Mouse (Mus musculus) heart, postnatal 4 days (tissue): ENCODE data around the gene Zfp451. TPM values are rescaled to one million over a fixed set of nuclear protein-coding genes. Genes with fewer than 3 reads are reported as not detected.
"Not testable (repeated sequence)": the region's sequence is repeated elsewhere in the genome, so short reads cannot be mapped to it uniquely, and the experiment has no call there.

ENCODE experiments used
- DNase-seq: peaks from one replicate; pipeline ENCODE4 v3.0.0; 2021
- total RNA-seq, 2 experiments: library from RNA; stranded (reverse); gene quantifications; 2 replicates each; pipeline ENCODE4 v1.2.3; 2021

The Zfp451 gene
- total RNA-seq, result 10 to 100 TPM; 21.1 to 30.8 TPM

- peak; percentile 94 for DNase-seq
These were observed at the start of gene Zfp451 for GRCm38 (mm10) chr1:33813868-33814794. Gene Zfp451 (minus strand): TSS chr1:33814595.

GRCm38 (mm10) chr1:33846807-33847206 lies 32.4 kb upstream of the Zfp451 start:
- no peak for DNase-seq

DNA sequence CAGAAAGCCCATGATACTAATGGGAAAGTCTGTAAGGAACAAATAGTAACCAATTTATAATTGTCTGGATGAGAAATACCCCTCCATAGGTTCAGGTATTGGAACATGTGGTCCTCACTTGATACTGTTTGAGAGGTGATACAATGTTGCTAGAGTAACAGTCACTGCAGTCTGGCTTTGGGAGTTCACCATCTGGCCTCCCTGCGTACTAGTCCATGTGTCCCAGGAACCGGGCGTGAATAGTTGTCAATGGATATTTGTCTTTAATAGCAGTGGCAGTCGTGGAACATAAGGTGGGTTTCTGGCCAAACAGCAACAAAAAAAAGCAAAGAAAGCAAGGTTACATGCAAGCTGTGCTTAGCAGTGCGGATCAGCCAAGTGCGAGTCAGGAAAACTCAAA lies 29.4 kb upstream of the Zfp451 start:
- DNase-seq, result no peak

DNA sequence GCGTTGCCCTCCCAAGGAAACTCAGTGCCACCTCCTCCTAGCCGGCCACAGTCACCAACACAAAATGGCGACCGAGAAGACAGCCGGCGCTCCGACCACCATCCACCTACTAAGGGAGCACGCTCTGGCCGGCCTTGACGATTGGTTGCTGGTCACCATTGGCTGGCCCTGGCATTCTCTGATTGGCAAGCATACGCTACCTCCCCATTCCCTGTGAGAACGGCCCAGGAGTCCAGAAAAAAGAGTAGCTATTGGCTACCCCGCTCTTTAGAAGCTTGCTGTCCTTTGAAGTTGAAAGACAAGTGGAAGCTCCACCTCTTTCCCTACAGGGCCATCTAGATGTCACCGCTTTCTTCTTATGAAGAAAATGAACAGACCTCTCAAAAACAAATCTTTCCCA lies 24.6 kb upstream of the Zfp451 start:
- not testable (repeated sequence) for DNase-seq

GRCm38 (mm10) chr1:33830586-33830985 lies 16.2 kb upstream of the Zfp451 start:
- no peak for DNase-seq

DNA sequence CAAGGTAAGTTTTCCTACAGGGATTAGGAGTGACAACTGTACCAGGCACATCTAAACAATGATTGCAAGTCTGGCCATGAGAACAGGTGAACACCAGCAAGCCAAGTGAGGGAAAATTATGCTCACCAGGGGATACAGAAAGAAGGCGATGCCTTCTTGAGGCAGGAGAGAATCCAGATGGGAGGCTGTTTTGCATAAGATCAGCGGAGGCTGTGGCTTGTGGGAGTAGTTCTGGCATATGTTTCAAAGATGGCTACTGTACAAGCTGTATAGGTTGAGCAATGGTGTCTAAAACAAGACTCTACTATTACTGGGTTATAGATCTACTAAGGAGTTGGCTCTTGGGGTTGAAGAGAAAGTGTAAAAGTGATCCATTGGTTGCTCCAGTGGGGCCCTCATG lies 3.5 kb upstream of the Zfp451 start:
- DNase-seq, result no peak

GRCm38 (mm10) chr1:33813495-33813867 lies 914 bp downstream of the Zfp451 start:
- DNase-seq, result no peak

DNA sequence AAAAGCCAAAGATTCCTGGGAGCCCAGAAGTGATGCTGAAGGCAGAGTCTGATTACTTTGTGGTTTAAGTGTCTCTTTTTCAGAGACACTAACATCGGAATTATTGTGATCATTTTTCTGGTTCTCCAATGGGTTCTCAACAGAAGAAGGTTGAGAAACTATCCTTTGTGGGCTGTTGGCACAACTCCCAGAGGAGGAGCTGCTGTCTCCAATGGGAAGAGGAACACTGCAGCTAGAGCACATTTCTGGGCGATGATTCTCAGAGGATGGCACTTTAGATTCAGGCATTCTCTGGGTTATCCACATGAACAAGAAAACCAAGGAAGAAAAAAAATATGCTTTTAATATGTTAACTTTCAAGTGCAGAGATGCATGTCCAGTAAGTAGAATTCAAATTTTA lies 11.1 kb downstream of the Zfp451 start:
- DNase-seq, result no peak

- no peak for DNase-seq
These were observed 14.8 kb downstream of the Zfp451 start for GRCm38 (mm10) chr1:33799620-33800019.

GRCm38 (mm10) chr1:33788493-33788892 lies 25.9 kb downstream of the Zfp451 start:
- peak; percentile 16 for DNase-seq

- DNase-seq, result no peak
These were observed 26.3 kb downstream of the Zfp451 start for GRCm38 (mm10) chr1:33788072-33788471.

GRCm38 (mm10) chr1:33784561-33784960 lies 29.8 kb downstream of the Zfp451 start:
- no peak for DNase-seq

DNA sequence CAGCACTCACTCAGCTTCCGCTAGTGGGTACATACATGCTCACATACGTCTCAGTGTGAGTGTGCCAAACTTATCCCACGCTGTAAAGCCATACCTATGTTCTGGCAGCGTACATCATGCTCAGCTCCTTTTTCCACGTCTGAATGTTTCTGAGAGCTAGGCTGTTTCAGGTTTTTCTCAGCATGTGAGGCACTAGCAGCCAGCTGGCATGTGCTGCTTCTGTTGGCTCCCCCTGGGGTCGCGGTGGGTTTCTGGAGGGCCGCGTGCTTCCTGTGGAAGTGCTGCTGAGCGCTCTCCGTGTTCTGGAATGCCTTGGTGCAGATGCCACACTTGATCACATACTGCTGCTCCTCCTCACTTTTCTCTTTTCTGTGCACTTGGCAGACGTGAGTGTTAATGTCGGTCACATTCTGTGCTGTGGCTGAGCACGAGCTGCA lies 38.2 kb downstream of the Zfp451 start:
- no peak for DNase-seq

- DNase-seq, result no peak
These were observed 42.3 kb downstream of the Zfp451 start for GRCm38 (mm10) chr1:33772106-33772505.

GRCm38 (mm10) chr1:33771621-33772020 lies 42.8 kb downstream of the Zfp451 start:
- no peak for DNase-seq

DNA sequence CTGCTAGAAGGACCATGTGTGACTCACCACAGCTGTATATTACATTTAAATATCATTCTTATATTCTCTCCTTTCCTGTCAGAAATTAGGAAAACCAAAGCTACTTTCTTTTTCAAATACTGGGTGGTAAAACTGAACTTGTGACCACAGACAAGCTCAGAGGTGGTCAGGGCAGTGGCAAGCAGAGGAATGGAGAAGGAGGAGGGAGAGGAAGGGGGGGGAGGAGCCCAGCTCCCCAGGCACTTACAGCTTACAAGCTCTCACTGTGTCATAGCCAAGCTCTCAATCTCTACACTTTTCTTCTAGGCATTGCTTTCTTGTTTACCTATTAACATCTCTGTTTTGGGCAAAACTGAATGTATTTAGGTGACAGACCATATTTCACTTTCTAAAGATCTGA lies 45.6 kb downstream of the Zfp451 start:
- DNase-seq, result no peak

- DNase-seq, result no peak
These were observed 46.2 kb downstream of the Zfp451 start for GRCm38 (mm10) chr1:33768091-33768787.

DNA sequence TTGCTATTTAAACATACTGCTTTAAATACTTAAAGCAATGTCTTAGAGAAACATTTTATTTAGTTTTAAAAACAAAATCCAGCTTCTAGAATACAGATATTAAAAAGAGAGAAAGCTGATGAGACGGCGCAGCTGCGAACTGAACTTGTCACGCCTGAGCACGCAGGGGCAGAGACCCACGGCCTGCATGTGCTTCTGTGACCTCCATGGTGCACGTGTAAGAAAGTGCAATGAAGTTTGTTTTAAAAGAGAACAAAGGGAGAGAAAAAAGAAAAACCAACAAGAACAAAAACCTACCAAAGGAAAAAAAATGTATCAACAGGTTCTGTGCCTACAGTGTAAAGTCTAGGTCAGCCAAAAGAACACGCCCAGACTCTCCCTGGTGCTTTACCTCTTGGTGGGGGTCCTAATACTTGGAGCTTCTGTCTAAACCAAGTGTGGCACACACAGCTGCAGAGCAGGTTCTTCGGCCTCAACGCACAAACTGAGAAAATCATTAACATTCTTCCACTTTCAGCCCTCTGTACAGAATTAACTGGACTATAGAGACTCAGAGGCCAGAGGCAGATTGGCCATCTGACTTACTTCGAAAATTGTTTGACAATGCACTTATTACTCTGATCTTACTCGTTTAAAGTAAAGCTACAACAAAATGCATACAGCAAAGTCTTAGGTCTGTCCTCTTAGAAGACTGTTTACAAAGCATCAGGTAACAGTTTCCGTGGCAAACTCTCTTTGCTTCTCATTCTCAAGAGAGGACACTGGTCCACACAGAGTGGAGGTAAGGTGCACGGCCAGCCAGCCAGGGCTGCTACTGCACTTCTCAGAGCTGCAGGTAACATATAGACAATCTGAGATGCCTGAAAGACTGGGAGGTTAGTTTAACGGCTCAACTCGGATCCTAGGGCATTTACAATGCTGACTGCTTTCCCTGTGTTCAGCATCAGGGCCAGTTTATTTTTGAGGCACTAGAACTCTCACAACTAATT lies 47.6 kb downstream of the Zfp451 start:
- DNase-seq, result no peak

DNA sequence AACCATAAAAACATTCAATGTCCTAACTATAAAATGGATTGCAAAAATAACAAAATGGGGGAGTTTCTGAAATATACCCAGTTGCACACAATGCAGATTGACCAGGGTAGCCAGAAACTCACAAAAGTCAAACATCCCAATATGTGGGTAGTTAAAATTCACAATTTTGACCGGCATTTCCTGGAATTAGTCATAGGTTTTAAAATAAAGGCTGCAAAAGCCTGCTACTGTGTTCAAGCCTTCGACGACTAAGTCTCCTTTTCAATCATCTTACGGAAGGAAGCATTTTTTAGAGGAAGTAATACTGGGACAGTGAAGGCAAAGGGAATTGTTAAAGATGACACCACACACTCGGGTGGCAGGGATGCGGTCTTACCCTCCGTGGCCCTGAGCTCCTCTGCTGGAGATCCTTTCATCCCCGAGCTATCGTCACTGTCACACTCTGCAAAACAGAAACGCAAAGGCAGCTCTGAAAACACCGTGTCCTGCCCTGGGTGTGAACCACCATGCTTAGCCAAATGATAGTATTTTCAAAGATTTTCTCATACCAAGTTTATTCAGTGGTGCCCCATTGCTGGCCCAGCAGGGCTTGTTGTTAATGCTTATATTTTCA lies 48.8 kb downstream of the Zfp451 start:
- no peak for DNase-seq

DNA sequence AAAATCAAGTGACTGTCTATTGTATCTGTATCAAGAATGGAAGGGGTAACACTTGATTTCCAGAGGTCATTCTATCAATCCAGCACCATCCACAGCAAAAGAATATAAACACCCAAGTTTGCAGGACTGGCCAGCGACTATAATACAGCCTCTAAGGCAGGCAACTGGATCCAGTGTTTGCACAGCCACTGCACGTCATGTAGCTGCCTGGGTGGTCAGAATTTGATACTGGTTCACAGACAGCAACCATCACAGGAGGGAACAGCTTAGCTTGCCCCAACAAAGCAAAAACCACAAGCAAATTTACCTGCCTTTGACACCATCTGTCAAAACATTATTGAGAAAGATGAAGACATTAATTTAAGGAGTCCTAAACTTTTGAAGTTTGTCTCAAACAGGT lies 50.6 kb downstream of the Zfp451 start:
- no peak for DNase-seq

DNA sequence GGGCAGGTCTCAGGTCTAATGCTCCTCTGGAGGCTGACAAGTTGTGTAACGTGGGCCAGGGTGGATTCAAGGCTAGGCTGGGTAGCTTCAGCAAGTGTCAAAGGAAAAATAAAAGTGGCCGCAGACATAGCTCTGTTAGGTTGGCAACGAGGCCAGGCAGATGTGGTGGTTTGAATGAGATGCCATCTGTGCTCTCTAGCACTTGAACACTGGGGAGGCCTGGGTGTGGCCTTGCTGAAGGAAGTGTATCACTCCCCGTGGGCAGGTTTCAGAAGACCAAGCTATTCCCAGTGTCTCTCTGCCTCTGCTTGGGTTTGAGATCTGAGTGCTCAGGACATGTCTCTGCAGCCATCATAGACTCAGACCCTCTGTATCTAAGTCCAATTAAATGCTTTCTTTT lies 55.9 kb downstream of the Zfp451 start:
- no peak for DNase-seq

DNA sequence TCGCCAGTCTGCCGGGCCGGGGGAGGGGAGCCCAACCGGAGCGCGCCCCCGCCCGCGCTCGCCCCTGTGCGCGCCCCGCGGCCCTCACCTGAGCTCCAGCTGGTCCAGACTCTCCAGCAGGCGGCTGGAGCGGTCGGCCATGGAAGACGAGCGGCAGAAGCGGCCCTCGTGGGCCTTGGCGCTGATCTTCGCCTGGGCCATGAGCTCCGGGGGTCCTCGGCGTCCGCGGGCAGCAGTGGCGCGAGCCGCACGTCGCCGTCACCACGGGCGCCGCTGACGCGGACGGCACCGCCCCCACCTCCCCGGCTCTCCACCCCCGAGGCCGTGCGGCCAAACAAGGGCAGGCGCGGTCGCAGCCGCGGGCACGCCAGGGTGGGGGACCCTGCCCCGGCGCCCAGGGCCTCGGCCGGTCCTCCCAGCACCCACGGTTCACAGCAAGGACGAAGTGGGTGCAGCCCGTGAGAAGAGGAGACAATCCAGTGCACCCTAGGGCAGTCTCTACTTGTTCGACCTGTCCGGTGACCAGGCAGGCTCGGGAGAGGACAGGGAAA lies 56.8 kb downstream of the Zfp451 start, which contains the start of gene Bag2:
Gene Bag2, minus strand, starts transcription at position 305 of the 551 bp plus-strand sequence.
- peak; percentile 82 for DNase-seq
